Mouse (Mus musculus) limb, embryonic 10.5 days (tissue): ENCODE data around the gene Hdac10. TPM values are rescaled to one million over a fixed set of nuclear protein-coding genes. Genes with fewer than 3 reads are reported as not detected.

ENCODE experiments used
- DNase-seq: peaks from one replicate; pipeline ENCODE4 v3.0.0-alpha.2; 2017; ENCODE audit warnings: low spot score
- H3K27ac ChIP-seq: fragments of 300-500 bp; sonication (generic); 2 replicates; pipeline ENCODE4 v1.5.1; 2016; ENCODE audit warnings: mild to moderate bottlenecking
- H3K27me3 ChIP-seq: fragments of 300-500 bp; sonication (generic); 2 replicates; pipeline ENCODE4 v1.6.1; 2016; ENCODE audit warnings: low read depth, mild to moderate bottlenecking; ENCODE audit not compliant: poor library complexity, severe bottlenecking
- H3K36me3 ChIP-seq: fragments of 300-500 bp; sonication (generic); 2 replicates; pipeline ENCODE4 v1.6.1; 2016; ENCODE audit warnings: mild to moderate bottlenecking, moderate library complexity
- H3K4me1 ChIP-seq: fragments of 300-500 bp; sonication (generic); 2 replicates; pipeline ENCODE4 v1.6.1; 2016
- H3K4me3 ChIP-seq: fragments of 300-500 bp; sonication (generic); 2 replicates; pipeline ENCODE4 v1.5.1; 2016; ENCODE audit warnings: mild to moderate bottlenecking, moderate library complexity
- H3K9me3 ChIP-seq: fragments of 300-500 bp; sonication (generic); replicated peaks from 2 replicates; pipeline ENCODE4 v1.6.1; 2016; ENCODE audit warnings: mild to moderate bottlenecking
- WGBS: fragments of 180-500 bp; shearing (Covaris S2); methylation state at CpG from one replicate; pipeline ENCODE4 v1.1.7; 2016; 5-methylcytosine and 5-hydroxymethylcytosine counted together
- polyA plus RNA-seq: library from polyadenylated mRNA; unstranded; fragments of >200 nt; fragmentation: Nextera tagmentation; extraction: Ambion mirVana; gene quantifications from 2 replicates; pipeline ENCODE4 v1.2.1, GENCODE M21; 2016

Hdac10 gene
- polyA plus RNA-seq, 1 experiment from 2014 or later, result 13.0 TPM

GRCm38 (mm10) chr15:89145813-89146350, 17.4 kb upstream of the Hdac10 start:
- WGBS, result 67% methylated on average over 24 of the region's 24 CpGs
- Histone ChIP-seq H3K4me3 (peak overlapping the region; percentile 79), H3K4me1 (peaks cover 69% of the 10 kb centered on the region)

GRCm38 (mm10) chr15:89144965-89145364, 16.5 kb upstream of the Hdac10 start:
- H3K27me3 ChIP-seq, result peaks cover 92% of the 10 kb centered on the region
- H3K27ac ChIP-seq, result no peak overlapping the region
- peaks cover 32% of the 10 kb centered on the region for H3K36me3 ChIP-seq
- DNase-seq, result no peak
- 88% methylated on average over 11 of the region's 11 CpGs for WGBS
- peaks cover 71% of the 10 kb centered on the region for H3K4me1 ChIP-seq
- H3K4me3 ChIP-seq, result no peak overlapping the region
- no peaks in the 10 kb centered on the region for H3K9me3 ChIP-seq

More at GRCm38 (mm10) chr15:89145813-89146350, 17.4 kb upstream of the Hdac10 start:
- no peaks in the 10 kb centered on the region for H3K9me3 ChIP-seq
- no peak for DNase-seq
- H3K36me3 ChIP-seq, result peaks cover 32% of the 10 kb centered on the region
- peaks cover 87% of the 10 kb centered on the region for H3K27me3 ChIP-seq
- H3K27ac ChIP-seq, result peak overlapping the region; percentile 80

GRCm38 (mm10) chr15:89143134-89143533, 14.6 kb upstream of the Hdac10 start:
- no peaks in the 10 kb centered on the region for H3K9me3 ChIP-seq
- H3K4me3 ChIP-seq, result no peak overlapping the region
- H3K27me3 ChIP-seq, result peaks cover 85% of the 10 kb centered on the region
- H3K4me1 ChIP-seq, result peaks cover 63% of the 10 kb centered on the region
- H3K27ac ChIP-seq, result no peak overlapping the region
- H3K36me3 ChIP-seq, result peaks cover 35% of the 10 kb centered on the region
- no peak for DNase-seq
- WGBS, result 78% methylated on average over 2 of the region's 2 CpGs

GRCm38 (mm10) chr15:89141905-89142304, 13.4 kb upstream of the Hdac10 start:
- peaks cover 35% of the 10 kb centered on the region for H3K36me3 ChIP-seq
- peak overlapping the region; percentile 87; the same call in 1 of the 2 replicates for H3K27ac ChIP-seq
- H3K9me3 ChIP-seq, result no peaks in the 10 kb centered on the region
- WGBS, result 70% methylated on average over 4 of the region's 4 CpGs
- no peak for DNase-seq
- peaks cover 56% of the 10 kb centered on the region for H3K4me1 ChIP-seq
- H3K27me3 ChIP-seq, result peaks cover 74% of the 10 kb centered on the region
- H3K4me3 ChIP-seq, result no peak overlapping the region

- Histone ChIP-seq H3K27ac (peak overlapping the region; percentile 87; the same call in 1 of the 2 replicates), H3K36me3 (peaks cover 35% of the 10 kb centered on the region), H3K9me3 (no peaks in the 10 kb centered on the region), H3K4me1 (peaks cover 52% of the 10 kb centered on the region), H3K27me3 (peaks cover 70% of the 10 kb centered on the region), H3K4me3 (0 out of 2 replicates have a peak overlapping the region, but pooled peaks have one; percentile 13)
- WGBS, result 18% methylated on average over 5 of the region's 5 CpGs
- no peak for DNase-seq
Observed at GRCm38 (mm10) chr15:89141443-89141842, 12.9 kb upstream of the Hdac10 start.

- peaks cover 32% of the 10 kb centered on the region for H3K36me3 ChIP-seq
- DNase-seq, result peak; percentile 77
- no peaks in the 10 kb centered on the region for H3K9me3 ChIP-seq
- WGBS, result under 1% methylated on average over 19 of the region's 21 CpGs
- H3K4me1 ChIP-seq, result peaks cover 45% of the 10 kb centered on the region
- H3K27me3 ChIP-seq, result peaks cover 63% of the 10 kb centered on the region
- peak within 1 kb of the TSS; percentile 87 for H3K27ac ChIP-seq
- H3K4me3 ChIP-seq, result peak within 1 kb of the TSS; percentile 83
Observed at GRCm38 (mm10) chr15:89140659-89141252, 12.3 kb upstream of the Hdac10 start, which contains the start of gene Mapk12. Gene Mapk12 (minus strand): TSS chr15:89140703.

GRCm38 (mm10) chr15:89140048-89140658, 11.7 kb upstream of the Hdac10 start:
- Histone ChIP-seq H3K9me3 (no peaks in the 10 kb centered on the region), H3K27me3 (peaks cover 57% of the 10 kb centered on the region), H3K4me3 (peak overlapping the region; percentile 83), H3K27ac (peak overlapping the region; percentile 87), H3K4me1 (peaks cover 42% of the 10 kb centered on the region), H3K36me3 (peaks cover 28% of the 10 kb centered on the region)
- WGBS, result under 1% methylated on average over 52 of the region's 53 CpGs
- peak; percentile 71 for DNase-seq

GRCm38 (mm10) chr15:89138531-89138930, 10.0 kb upstream of the Hdac10 start:
- no peaks in the 10 kb centered on the region for H3K9me3 ChIP-seq
- H3K27me3 ChIP-seq, result peaks cover 44% of the 10 kb centered on the region
- peaks cover 42% of the 10 kb centered on the region for H3K4me1 ChIP-seq
- WGBS, result 95% methylated on average over 6 of the region's 6 CpGs
- no peak overlapping the region for H3K4me3 ChIP-seq
- H3K27ac ChIP-seq, result no peak overlapping the region
- no peak for DNase-seq
- H3K36me3 ChIP-seq, result peaks cover 18% of the 10 kb centered on the region

GRCm38 (mm10) chr15:89138046-89138405, 9.5 kb upstream of the Hdac10 start:
- H3K4me3 ChIP-seq, result no peak overlapping the region
- DNase-seq, result no peak
- no peak overlapping the region for H3K27ac ChIP-seq
- peaks cover 42% of the 10 kb centered on the region for H3K4me1 ChIP-seq
- 89% methylated on average over 7 of the region's 7 CpGs for WGBS
- peaks cover 39% of the 10 kb centered on the region for H3K27me3 ChIP-seq
- peaks cover 16% of the 10 kb centered on the region; the same call in 1 of the 2 replicates for H3K36me3 ChIP-seq
- H3K9me3 ChIP-seq, result no peaks in the 10 kb centered on the region

GRCm38 (mm10) chr15:89137378-89138045, 9.0 kb upstream of the Hdac10 start:
- no peak overlapping the region for H3K27ac ChIP-seq

GRCm38 (mm10) chr15:89136461-89137155, 8.1 kb upstream of the Hdac10 start:
- Histone ChIP-seq H3K4me3 (no peak overlapping the region), H3K27ac (no peak overlapping the region), H3K27me3 (peaks cover 27% of the 10 kb centered on the region), H3K36me3 (peaks cover 28% of the 10 kb centered on the region), H3K9me3 (no peaks in the 10 kb centered on the region), H3K4me1 (peaks cover 32% of the 10 kb centered on the region)
- no peak for DNase-seq
- WGBS, result 97% methylated on average over 5 of the region's 5 CpGs

More at GRCm38 (mm10) chr15:89137378-89138045, 9.0 kb upstream of the Hdac10 start:
- Histone ChIP-seq H3K4me3 (no peak overlapping the region), H3K36me3 (peaks cover 19% of the 10 kb centered on the region), H3K9me3 (no peaks in the 10 kb centered on the region), H3K4me1 (peaks cover 41% of the 10 kb centered on the region), H3K27me3 (peaks cover 35% of the 10 kb centered on the region)
- DNase-seq, result no peak
- WGBS, result 78% methylated on average over 11 of the region's 11 CpGs

GRCm38 (mm10) chr15:89131316-89131715, 2.8 kb upstream of the Hdac10 start:
- H3K4me1 ChIP-seq, result peaks cover 19% of the 10 kb centered on the region
- H3K4me3 ChIP-seq, result no peak overlapping the region
- no peak for DNase-seq
- H3K9me3 ChIP-seq, result no peaks in the 10 kb centered on the region
- no peaks in the 10 kb centered on the region for H3K27me3 ChIP-seq
- no peak overlapping the region for H3K27ac ChIP-seq
- H3K36me3 ChIP-seq, result peaks cover 42% of the 10 kb centered on the region
- WGBS, result 90% methylated on average over 3 of the region's 3 CpGs
